Mouse (Mus musculus) large intestine, adult 2 months (tissue): Measurements from ENCODE around the gene Adamts5. TPM values are rescaled to one million over a fixed set of nuclear protein-coding genes. Genes with fewer than 3 reads are reported as not detected.

Experiments
- DNase-seq: peaks from one replicate; pipeline ENCODE4 v3.0.0-alpha.2; 2012; ENCODE audit warnings: low read depth, low spot score
- WGBS: fragments of 180-500 bp; shearing (Covaris S2); methylation state at CpG from one replicate; pipeline ENCODE4 v1.1.7; 2018; 5-methylcytosine and 5-hydroxymethylcytosine counted together
- polyA plus RNA-seq: library from polyadenylated mRNA; depleted of rRNA; stranded (reverse); fragments of >200 nt; gene quantifications from 2 replicates; pipeline ENCODE4 v1.2.3, GENCODE M21; 2012; rRNA removed

Gene Adamts5
- 0.35 and 0.63 TPM in 2 replicates for polyA plus RNA-seq

GRCm38 (mm10) chr16:85901581-85901910 is at the start of gene Adamts5:
TSS of gene Adamts5 (minus strand) at chr16:85901828.
- 9% methylated on average over 13 of the region's 13 CpGs for WGBS
- no peak for DNase-seq

GRCm38 (mm10) chr16:85950356-85950755 is 48.7 kb upstream of the Adamts5 start:
- DNase-seq: no peak
- WGBS: 62% methylated on average over 2 of the region's 2 CpGs

GRCm38 (mm10) chr16:85926004-85926403 is 24.4 kb upstream of the Adamts5 start:
- no peak for DNase-seq
- 63% methylated on average over 5 of the region's 5 CpGs for WGBS

GRCm38 (mm10) chr16:85922454-85922853 is 20.8 kb upstream of the Adamts5 start:
- WGBS: 61% methylated on average over 1 of the region's 1 CpGs
- no peak for DNase-seq

- no peak for DNase-seq
- 62% methylated on average over 4 of the region's 4 CpGs for WGBS
Observed at GRCm38 (mm10) chr16:85920122-85920521, 18.5 kb upstream of the Adamts5 start.

GRCm38 (mm10) chr16:85900702-85901580 is 687 bp downstream of the Adamts5 start:
- DNase-seq: no peak
- WGBS: 3% methylated on average over 51 of the region's 51 CpGs

- 5% methylated on average over 45 of the region's 45 CpGs for WGBS
- DNase-seq: no peak
Observed at GRCm38 (mm10) chr16:85899790-85900587, 1.6 kb downstream of the Adamts5 start.

GRCm38 (mm10) chr16:85899301-85899721 is 2.3 kb downstream of the Adamts5 start:
- 31% methylated on average over 25 of the region's 25 CpGs for WGBS
- no peak for DNase-seq

GRCm38 (mm10) chr16:85898816-85899215 is 2.8 kb downstream of the Adamts5 start:
- WGBS: 72% methylated on average over 10 of the region's 10 CpGs
- no peak for DNase-seq

- WGBS: 56% methylated on average over 4 of the region's 4 CpGs
- no peak for DNase-seq
Observed at GRCm38 (mm10) chr16:85898391-85898790, 3.2 kb downstream of the Adamts5 start.

GRCm38 (mm10) chr16:85897854-85898253 is 3.8 kb downstream of the Adamts5 start:
- no peak for DNase-seq
- WGBS: 81% methylated on average over 3 of the region's 3 CpGs

GRCm38 (mm10) chr16:85895948-85896347 is 5.7 kb downstream of the Adamts5 start:
- no peak for DNase-seq
- WGBS: 66% methylated on average over 4 of the region's 4 CpGs

- 72% methylated on average over 5 of the region's 5 CpGs for whole genome bisulfite sequencing
- DNase-seq: no peak
Observed at GRCm38 (mm10) chr16:85889778-85890177, 11.8 kb downstream of the Adamts5 start.

- WGBS: 67% methylated on average over 13 of the region's 13 CpGs
- DNase-seq: no peak
Observed at GRCm38 (mm10) chr16:85887289-85888051, 14.2 kb downstream of the Adamts5 start.

- WGBS: 83% methylated on average over 7 of the region's 7 CpGs
- no peak for DNase-seq
Observed at GRCm38 (mm10) chr16:85879075-85879474, 22.6 kb downstream of the Adamts5 start.

GRCm38 (mm10) chr16:85874141-85874540 is 27.5 kb downstream of the Adamts5 start:
- WGBS: 86% methylated on average over 3 of the region's 3 CpGs
- no peak for DNase-seq

- 37% methylated on average over 2 of the region's 2 CpGs for WGBS
- no peak for DNase-seq
Observed at GRCm38 (mm10) chr16:85871971-85872370, 29.7 kb downstream of the Adamts5 start.

- no peak for DNase-seq
Observed at GRCm38 (mm10) chr16:85871248-85871647, 30.4 kb downstream of the Adamts5 start.

GRCm38 (mm10) chr16:85864691-85865389 is 36.8 kb downstream of the Adamts5 start:
- WGBS: 86% methylated on average over 4 of the region's 4 CpGs
- no peak for DNase-seq
